Mouse (Mus musculus): ENCODE measurements around the gene Slc1a2.

- TF ChIP-seq CTCF (IDR thresholded peaks at IDR 0.05; ENCODE audit: borderline replicate concordance, insufficient read depth, low read length): no peak
- TF ChIP-seq POLR2A (IDR thresholded peaks at IDR 0.05; ENCODE audit: low read depth, low read length): no peak
These were observed 27.1 kb downstream of the Slc1a2 start for GRCm38 (mm10) chr2:102685371-102686107.
